Mouse (Mus musculus): ENCODE results near the gene Btla.

Gene Btla

DNA sequence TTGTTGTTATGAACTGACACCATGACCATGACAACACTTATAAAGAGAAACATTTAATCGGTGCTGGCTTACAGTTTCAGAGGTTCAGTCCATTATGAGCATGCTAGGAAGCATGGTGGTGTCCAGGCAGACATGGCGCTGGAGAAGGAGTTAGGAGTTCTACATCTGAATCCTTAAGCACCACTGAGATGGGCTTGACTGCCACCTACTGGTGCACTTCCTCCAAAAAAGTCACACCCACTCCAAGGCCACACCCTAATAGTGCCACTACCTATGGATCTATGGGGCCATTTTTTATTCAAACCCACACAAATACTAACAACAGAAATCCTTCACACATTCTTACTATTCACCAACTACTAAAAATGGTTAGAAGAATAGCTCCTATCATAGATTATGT is 35.5 kb downstream of the Btla start:
- peak; percentile 71 for DNase-seq (ENCODE audit: low read depth)

DNA sequence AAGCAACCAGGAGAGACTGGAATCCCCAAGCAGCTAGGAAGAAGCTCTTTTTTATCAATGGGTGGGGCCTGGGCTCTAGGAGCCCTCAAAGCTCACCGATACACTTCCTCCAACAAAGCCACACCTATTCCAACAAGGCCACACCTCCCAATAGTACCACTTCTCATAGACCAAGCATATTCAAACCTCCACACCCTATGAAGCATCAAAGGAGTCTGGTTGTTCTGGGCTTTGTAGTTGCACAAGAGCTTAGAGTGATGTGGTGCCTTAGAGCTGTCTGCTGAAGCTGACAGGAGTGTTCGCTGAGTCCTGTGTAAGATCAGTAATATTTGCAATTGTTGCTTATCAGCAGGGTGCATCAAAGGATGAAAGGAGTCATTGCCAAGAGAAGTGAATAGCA is 37.2 kb downstream of the Btla start:
- DNase-seq (ENCODE audit: low read depth) = peak; percentile 77

DNA sequence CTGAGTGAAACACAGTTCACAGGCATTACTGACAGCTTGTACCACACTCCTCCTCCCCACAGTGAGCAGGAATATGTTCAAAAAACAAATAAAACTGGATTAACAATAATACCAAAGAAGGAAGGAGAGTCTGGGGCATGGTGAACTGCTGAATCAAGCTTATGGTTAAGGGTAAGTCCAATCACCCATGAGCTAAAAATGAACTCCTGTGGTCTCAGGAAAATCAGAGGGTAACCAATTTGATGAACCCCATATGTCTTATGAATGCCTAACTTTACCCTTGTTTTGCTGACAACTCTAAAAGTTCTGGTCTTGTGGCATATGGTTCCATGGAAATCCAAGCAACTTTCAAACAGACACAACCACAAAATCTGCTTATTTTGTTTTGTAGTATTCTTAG is 37.9 kb downstream of the Btla start:
- no peak for DNase-seq (ENCODE audit: low read depth)

DNA sequence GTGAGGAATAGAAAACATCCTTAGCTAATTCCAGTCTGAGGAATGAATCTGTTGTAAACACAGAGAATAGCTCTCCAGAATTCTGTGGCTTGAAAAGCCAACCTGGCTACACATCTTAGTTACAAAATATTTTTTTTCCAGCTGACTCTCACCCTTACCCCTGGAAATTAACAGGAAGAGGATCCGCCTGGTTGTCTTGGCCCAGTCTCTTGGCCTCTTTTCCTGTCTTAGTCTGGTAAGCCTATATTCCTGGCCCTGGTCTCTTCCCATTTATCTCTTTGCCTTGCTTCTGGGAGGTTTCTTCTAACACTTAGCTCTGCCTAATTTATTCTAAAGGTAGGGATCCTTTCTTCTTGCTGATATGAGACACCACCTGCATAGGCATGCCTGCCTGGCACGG is 45.8 kb downstream of the Btla start:
- DNase-seq (ENCODE audit: low read depth) = no peak

DNA sequence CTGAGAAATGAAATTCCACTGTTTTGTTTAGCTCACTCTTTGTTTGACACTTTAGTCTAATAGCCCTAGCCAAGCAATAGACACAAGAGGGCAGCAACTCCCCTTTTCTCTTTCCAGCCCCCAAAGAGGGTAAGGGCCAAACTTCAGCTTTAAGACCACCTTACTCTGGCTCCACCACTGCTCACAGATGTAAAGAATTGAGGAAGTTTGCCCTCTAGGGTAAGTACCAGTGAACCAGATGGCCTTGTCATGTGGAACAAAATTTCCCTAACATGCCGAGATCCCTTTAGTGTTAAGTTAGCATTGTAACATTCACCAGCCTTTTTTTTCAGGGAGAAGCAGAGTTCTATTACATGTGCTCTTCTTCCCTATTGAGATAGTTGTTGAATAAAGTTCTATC is 59.0 kb downstream of the Btla start:
- DNase-seq (ENCODE audit: low read depth) = no peak

DNA sequence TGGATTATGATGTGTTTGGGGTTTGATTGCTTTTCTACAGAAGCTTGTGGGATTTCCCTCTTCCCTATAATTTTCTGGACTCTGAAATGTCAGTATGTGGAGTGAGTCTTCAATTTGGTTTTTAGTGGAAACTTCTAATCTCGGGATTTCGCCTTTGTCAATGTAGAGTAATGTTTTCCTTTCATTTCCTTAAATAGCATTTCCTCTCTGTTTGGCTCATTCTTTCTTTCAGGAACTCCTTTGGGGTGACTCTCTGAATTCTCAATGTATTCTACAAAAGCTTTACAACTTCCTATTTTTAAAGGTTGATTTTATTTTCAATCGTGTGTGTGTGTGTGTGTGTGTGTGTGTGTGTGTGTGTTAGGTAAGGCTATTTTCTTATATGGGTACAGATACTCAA is 73.7 kb downstream of the Btla start:
- DNase-seq (ENCODE audit: low read depth) = no peak
